Mouse (Mus musculus): ENCODE results near the gene Clmp. TPM values are rescaled to one million over a fixed set of nuclear protein-coding genes. Genes with fewer than 3 reads are reported as not detected.
A peak's percentile ranks its signal among the peaks of the same experiment; 100 is the strongest.
"Not testable (repeated sequence)": the region's sequence is repeated elsewhere in the genome, so short reads cannot be mapped to it uniquely, and the experiment has no call there.

Clmp gene
- polyA plus RNA-seq, 1 experiment from 2014 or later, result 72.3 TPM

- not testable (repeated sequence) for H3K9ac ChIP-seq (replicated peaks; ENCODE audit: low read length); H3K36me3 ChIP-seq (replicated peaks; ENCODE audit: control insufficient read depth, insufficient read depth, low read depth, low read length); H3K9me3 ChIP-seq (replicated peaks; ENCODE audit: control insufficient read depth, low read length); H3K27me3 ChIP-seq (ENCODE audit: control insufficient read depth, insufficient read depth, low read length); H3K4me1 ChIP-seq (ENCODE audit: control insufficient read depth, insufficient read depth, low read length); H3K27ac ChIP-seq (replicated peaks; ENCODE audit: low read depth, low read length); DNase-seq (ENCODE audit: low spot score); H3K4me3 ChIP-seq (ENCODE audit: low read depth, low read length); ATAC-seq (replicated peaks; ENCODE audit: insufficient number of reproducible peaks, low FRiP score, low TSS enrichment, low read depth); H3K4me2 ChIP-seq (ENCODE audit: low read depth, low read length)
- WGBS, result 98% methylated on average over 6 of the region's 6 CpGs
Observed at GRCm38 (mm10) chr9:40786820-40787219, 101.1 kb downstream of the Clmp start.

GRCm38 (mm10) chr9:40791864-40792633 is 106.3 kb downstream of the Clmp start:
- Histone ChIP-seq H3K4me3 (ENCODE audit: low read depth, low read length) (no peak overlapping the region), H3K4me2 (ENCODE audit: low read depth, low read length) (no peak overlapping the region), H3K27me3 (ENCODE audit: control insufficient read depth, insufficient read depth, low read length) (no peaks in the 10 kb centered on the region), H3K9me3 (replicated peaks; ENCODE audit: control insufficient read depth, low read length) (no peaks in the 10 kb centered on the region), H3K36me3 (replicated peaks; ENCODE audit: control insufficient read depth, insufficient read depth, low read depth, low read length) (no peaks in the 10 kb centered on the region), H3K4me1 (ENCODE audit: control insufficient read depth, insufficient read depth, low read length) (no peaks in the 10 kb centered on the region), H3K9ac (replicated peaks; ENCODE audit: low read length) (no peak overlapping the region), H3K27ac (replicated peaks; ENCODE audit: low read depth, low read length) (no peak overlapping the region)
- WGBS, result 72% methylated on average over 6 of the region's 6 CpGs
- DNase-seq (ENCODE audit: low spot score) (no peak), ATAC-seq (replicated peaks; ENCODE audit: insufficient number of reproducible peaks, low FRiP score, low TSS enrichment, low read depth) (no peak)

- no peaks in the 10 kb centered on the region for H3K36me3 ChIP-seq (replicated peaks; ENCODE audit: control insufficient read depth, insufficient read depth, low read depth, low read length)
- DNase-seq (ENCODE audit: low spot score) (no peak), ATAC-seq (replicated peaks; ENCODE audit: insufficient number of reproducible peaks, low FRiP score, low TSS enrichment, low read depth) (no peak)
- WGBS, result 90% methylated on average over 5 of the region's 5 CpGs
- no peaks in the 10 kb centered on the region for H3K9me3 ChIP-seq (replicated peaks; ENCODE audit: control insufficient read depth, low read length)
- H3K4me3 ChIP-seq (ENCODE audit: low read depth, low read length), result no peak overlapping the region
- H3K27me3 ChIP-seq (ENCODE audit: control insufficient read depth, insufficient read depth, low read length), result no peaks in the 10 kb centered on the region
- H3K9ac ChIP-seq (replicated peaks; ENCODE audit: low read length), result no peak overlapping the region
- H3K4me2 ChIP-seq (ENCODE audit: low read depth, low read length), result no peak overlapping the region
- no peaks in the 10 kb centered on the region for H3K4me1 ChIP-seq (ENCODE audit: control insufficient read depth, insufficient read depth, low read length)
- H3K27ac ChIP-seq (replicated peaks; ENCODE audit: low read depth, low read length), result no peak overlapping the region
Observed at GRCm38 (mm10) chr9:40793581-40793980, 107.8 kb downstream of the Clmp start.

- 15% methylated on average over 5 of the region's 5 CpGs for WGBS
- Histone ChIP-seq H3K4me1 (ENCODE audit: control insufficient read depth, insufficient read depth, low read length) (no peaks in the 10 kb centered on the region), H3K9ac (replicated peaks; ENCODE audit: low read length) (no peak overlapping the region), H3K9me3 (replicated peaks; ENCODE audit: control insufficient read depth, low read length) (no peaks in the 10 kb centered on the region), H3K36me3 (replicated peaks; ENCODE audit: control insufficient read depth, insufficient read depth, low read depth, low read length) (no peaks in the 10 kb centered on the region), H3K27ac (replicated peaks; ENCODE audit: low read depth, low read length) (no peak overlapping the region), H3K4me2 (ENCODE audit: low read depth, low read length) (no peak overlapping the region), H3K4me3 (ENCODE audit: low read depth, low read length) (no peak overlapping the region), H3K27me3 (ENCODE audit: control insufficient read depth, insufficient read depth, low read length) (no peaks in the 10 kb centered on the region)
- DNase-seq (ENCODE audit: low spot score) (no peak), ATAC-seq (replicated peaks; ENCODE audit: insufficient number of reproducible peaks, low FRiP score, low TSS enrichment, low read depth) (no peak)
Observed at GRCm38 (mm10) chr9:40794251-40794650, 108.5 kb downstream of the Clmp start.

- Histone ChIP-seq H3K27ac (replicated peaks; ENCODE audit: low read depth, low read length) (no peak overlapping the region), H3K4me1 (ENCODE audit: control insufficient read depth, insufficient read depth, low read length) (no peaks in the 10 kb centered on the region), H3K4me3 (ENCODE audit: low read depth, low read length) (no peak overlapping the region), H3K36me3 (replicated peaks; ENCODE audit: control insufficient read depth, insufficient read depth, low read depth, low read length) (no peaks in the 10 kb centered on the region), H3K9me3 (replicated peaks; ENCODE audit: control insufficient read depth, low read length) (no peaks in the 10 kb centered on the region), H3K9ac (replicated peaks; ENCODE audit: low read length) (no peak overlapping the region), H3K27me3 (ENCODE audit: control insufficient read depth, insufficient read depth, low read length) (no peaks in the 10 kb centered on the region), H3K4me2 (ENCODE audit: low read depth, low read length) (no peak overlapping the region)
- no peak for ATAC-seq (replicated peaks; ENCODE audit: insufficient number of reproducible peaks, low FRiP score, low TSS enrichment, low read depth)
- 63% methylated on average over 5 of the region's 5 CpGs for WGBS
- DNase-seq (ENCODE audit: low spot score), result no peak
Observed at GRCm38 (mm10) chr9:40794926-40795325, 109.2 kb downstream of the Clmp start.

GRCm38 (mm10) chr9:40795562-40795961 is 109.8 kb downstream of the Clmp start:
- Histone ChIP-seq H3K9me3 (replicated peaks; ENCODE audit: control insufficient read depth, low read length) (no peaks in the 10 kb centered on the region), H3K4me1 (ENCODE audit: control insufficient read depth, insufficient read depth, low read length) (no peaks in the 10 kb centered on the region), H3K4me2 (ENCODE audit: low read depth, low read length) (no peak overlapping the region), H3K36me3 (replicated peaks; ENCODE audit: control insufficient read depth, insufficient read depth, low read depth, low read length) (no peaks in the 10 kb centered on the region), H3K27me3 (ENCODE audit: control insufficient read depth, insufficient read depth, low read length) (no peaks in the 10 kb centered on the region), H3K27ac (replicated peaks; ENCODE audit: low read depth, low read length) (no peak overlapping the region), H3K4me3 (ENCODE audit: low read depth, low read length) (no peak overlapping the region), H3K9ac (replicated peaks; ENCODE audit: low read length) (no peak overlapping the region)
- DNase-seq (ENCODE audit: low spot score), result no peak
- no peak for ATAC-seq (replicated peaks; ENCODE audit: insufficient number of reproducible peaks, low FRiP score, low TSS enrichment, low read depth)
- 79% methylated on average over 2 of the region's 2 CpGs for WGBS

GRCm38 (mm10) chr9:40796054-40796453 is 110.3 kb downstream of the Clmp start:
- H3K4me2 ChIP-seq (ENCODE audit: low read depth, low read length), result no peak overlapping the region
- 63% methylated on average over 4 of the region's 4 CpGs for WGBS
- H3K27ac ChIP-seq (replicated peaks; ENCODE audit: low read depth, low read length), result no peak overlapping the region
- no peaks in the 10 kb centered on the region for H3K27me3 ChIP-seq (ENCODE audit: control insufficient read depth, insufficient read depth, low read length)
- H3K4me1 ChIP-seq (ENCODE audit: control insufficient read depth, insufficient read depth, low read length), result no peaks in the 10 kb centered on the region
- H3K9me3 ChIP-seq (replicated peaks; ENCODE audit: control insufficient read depth, low read length), result no peaks in the 10 kb centered on the region
- DNase-seq (ENCODE audit: low spot score), result no peak
- H3K4me3 ChIP-seq (ENCODE audit: low read depth, low read length), result no peak overlapping the region
- ATAC-seq (replicated peaks; ENCODE audit: insufficient number of reproducible peaks, low FRiP score, low TSS enrichment, low read depth), result no peak
- no peaks in the 10 kb centered on the region for H3K36me3 ChIP-seq (replicated peaks; ENCODE audit: control insufficient read depth, insufficient read depth, low read depth, low read length)
- H3K9ac ChIP-seq (replicated peaks; ENCODE audit: low read length), result no peak overlapping the region

- H3K27me3 ChIP-seq (ENCODE audit: control insufficient read depth, insufficient read depth, low read length), result no peaks in the 10 kb centered on the region
- H3K4me1 ChIP-seq (ENCODE audit: control insufficient read depth, insufficient read depth, low read length), result no peaks in the 10 kb centered on the region
- no peak overlapping the region for H3K4me3 ChIP-seq (ENCODE audit: low read depth, low read length)
- H3K36me3 ChIP-seq (replicated peaks; ENCODE audit: control insufficient read depth, insufficient read depth, low read depth, low read length), result no peaks in the 10 kb centered on the region
- H3K9me3 ChIP-seq (replicated peaks; ENCODE audit: control insufficient read depth, low read length), result no peaks in the 10 kb centered on the region
- 0 out of 2 replicates have a peak overlapping the region, but pooled peaks have one; percentile 4 for H3K9ac ChIP-seq (replicated peaks; ENCODE audit: low read length)
- WGBS, result 75% methylated on average over 9 of the region's 9 CpGs
- H3K27ac ChIP-seq (replicated peaks; ENCODE audit: low read depth, low read length), result no peak overlapping the region
- no peak overlapping the region for H3K4me2 ChIP-seq (ENCODE audit: low read depth, low read length)
- no peak for DNase-seq (ENCODE audit: low spot score)
- no peak for ATAC-seq (replicated peaks; ENCODE audit: insufficient number of reproducible peaks, low FRiP score, low TSS enrichment, low read depth)
Observed at GRCm38 (mm10) chr9:40798247-40798960, 112.6 kb downstream of the Clmp start.
